Mouse (Mus musculus) heart, adult 10 weeks (tissue): ENCODE results near the gene Neo1. TPM values are rescaled to one million over a fixed set of nuclear protein-coding genes. Genes with fewer than 3 reads are reported as not detected.

Source experiments
- polyA plus RNA-seq: library from polyadenylated mRNA; stranded (reverse); fragments of 350-450 nt; fragmentation: Illumina TruSeq; extraction: RNeasy Lipid Tissue Mini Kit (QIAGEN cat#74804); gene quantifications from one replicate; pipeline ENCODE4 v1.2.3, GENCODE M21; 2014; ENCODE audit warnings: low read depth, low replicate concordance

The Neo1 gene
- polyA plus RNA-seq = 50.1 TPM

DNA sequence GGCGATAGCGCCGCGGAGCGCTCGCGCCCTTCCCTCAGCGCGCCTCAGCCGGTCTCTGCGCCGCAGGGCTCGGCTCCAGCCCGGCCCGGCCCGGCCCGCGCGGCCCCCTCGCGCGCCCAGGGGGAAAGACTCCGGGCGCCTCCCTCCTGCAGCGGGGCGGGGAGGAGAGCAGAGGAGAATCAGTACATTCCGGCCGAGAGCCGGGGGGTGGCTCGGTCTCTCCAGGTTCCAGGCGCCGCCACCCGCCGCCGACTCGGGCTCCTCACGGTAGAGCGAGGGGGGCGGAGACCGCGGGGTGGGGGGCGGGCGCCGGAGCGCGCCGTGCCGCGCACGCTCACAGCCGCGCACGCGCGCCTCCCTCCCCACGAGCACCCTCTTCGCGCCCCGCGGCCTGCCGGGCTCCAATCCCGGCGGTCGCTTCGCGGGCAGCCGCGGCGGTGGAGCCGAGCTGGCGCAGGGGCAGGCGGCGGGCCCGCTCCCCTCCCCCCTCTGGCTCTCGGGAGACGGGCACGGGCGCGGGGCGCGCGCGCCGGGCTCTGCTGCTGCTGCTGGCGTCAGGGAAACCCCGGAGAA, at the start of gene Neo1:
TSS of gene Neo1 (minus strand) at position 283 of the 573 bp plus-strand sequence.

Other genes with a start within 250 kb of the Neo1 start
- 6.2 TPM for gene Hcn4, start 213.0 kb downstream of the Neo1 start, polyA plus RNA-seq